Mouse (Mus musculus) left cerebral cortex, postnatal 36 days (tissue): ENCODE results near the gene Coa4. TPM values are rescaled to one million over a fixed set of nuclear protein-coding genes. Genes with fewer than 3 reads are reported as not detected.
A peak's percentile ranks its signal among the peaks of the same experiment; 100 is the strongest.

ENCODE experiments used
- DNase-seq, 2 experiments: peaks; one replicate each; pipeline ENCODE4 v3.0.0; 2021 to 2022; ENCODE audit warnings: low spot score in 2 of 2, mixed read lengths in 1 of 2
- intact Hi-C: fragments of 180-260 bp; cut with DNase I; formaldehyde crosslinking; loops from one replicate; pipeline ENCODE4 v1.15.1; 2025
- total RNA-seq, 2 experiments: library from RNA; stranded (reverse); gene quantifications; 2 replicates each; pipeline ENCODE4 v1.2.3; 2021

Gene Coa4
- 10 to 100 TPM in 1 of 2 experiments, 1 to 10 TPM in 1; 8.5 to 10.8 TPM for total RNA-seq

- DNase-seq, result peak; percentile 87 to 90
- intact Hi-C loops, result loop anchor here (5.0 kb wide), 1 partner anchor 55 kb away; no protein-coding TSS in a partner anchor
Measured at GRCm38 (mm10) chr7:100536804-100537518, at the start of gene Coa4. Gene Coa4 (plus strand): TSS chr7:100537071.

- no peak for DNase-seq
- intact Hi-C loops, result no loop called here
Measured at GRCm38 (mm10) chr7:100487301-100487700, 49.6 kb upstream of the Coa4 start.

GRCm38 (mm10) chr7:100488474-100489048, 48.3 kb upstream of the Coa4 start:
- intact Hi-C loops, result no loop called here
- no peak for DNase-seq

GRCm38 (mm10) chr7:100492391-100493116, 44.3 kb upstream of the Coa4 start:
- DNase-seq, result no peak
- intact Hi-C loops, result no loop called here

GRCm38 (mm10) chr7:100493117-100493483, 43.8 kb upstream of the Coa4 start, which contains the start of gene Ucp2:
Gene Ucp2 (plus strand): TSS chr7:100493337.
- intact Hi-C loops, result no loop called here
- peak; percentile 48 to 57 for DNase-seq

- DNase-seq, result no peak
- intact Hi-C loops, result no loop called here
Measured at GRCm38 (mm10) chr7:100493484-100494414, 43.1 kb upstream of the Coa4 start.

GRCm38 (mm10) chr7:100494415-100494831, 42.4 kb upstream of the Coa4 start:
- intact Hi-C loops, result no loop called here
- DNase-seq, result no peak

- intact Hi-C loops, result no loop called here
Measured at GRCm38 (mm10) chr7:100495042-100495441, 41.8 kb upstream of the Coa4 start.

GRCm38 (mm10) chr7:100495581-100496251, 41.2 kb upstream of the Coa4 start:
- DNase-seq, result peak; percentile 67 to 72
- intact Hi-C loops, result no loop called here

More at GRCm38 (mm10) chr7:100495042-100495441, 41.8 kb upstream of the Coa4 start:
- DNase-seq, result no peak

- intact Hi-C loops, result no loop called here
- DNase-seq, result no peak
Measured at GRCm38 (mm10) chr7:100496371-100496770, 40.5 kb upstream of the Coa4 start.

GRCm38 (mm10) chr7:100496791-100497190, 40.1 kb upstream of the Coa4 start:
- intact Hi-C loops, result no loop called here
- DNase-seq, result no peak

GRCm38 (mm10) chr7:100497402-100497801, 39.5 kb upstream of the Coa4 start:
- intact Hi-C loops, result no loop called here

GRCm38 (mm10) chr7:100497982-100498381, 38.9 kb upstream of the Coa4 start:
- intact Hi-C loops, result no loop called here
- no peak for DNase-seq

More at GRCm38 (mm10) chr7:100497402-100497801, 39.5 kb upstream of the Coa4 start:
- DNase-seq, result no peak

- no peak for DNase-seq
- intact Hi-C loops, result no loop called here
Measured at GRCm38 (mm10) chr7:100499465-100499864, 37.4 kb upstream of the Coa4 start.

- no peak for DNase-seq
- intact Hi-C loops, result no loop called here
Measured at GRCm38 (mm10) chr7:100500276-100500977, 36.4 kb upstream of the Coa4 start.

- intact Hi-C loops, result no loop called here
- no peak for DNase-seq
Measured at GRCm38 (mm10) chr7:100501027-100501843, 35.6 kb upstream of the Coa4 start.

- no peak for DNase-seq
- intact Hi-C loops, result no loop called here
Measured at GRCm38 (mm10) chr7:100501844-100502373, 35.0 kb upstream of the Coa4 start.
